Mouse (Mus musculus) ES-CJ7 (cell line): Measurements from ENCODE around the gene Dusp16.
"Not testable (repeated sequence)": the region's sequence is repeated elsewhere in the genome, so short reads cannot be mapped to it uniquely, and the experiment has no call there.

ENCODE experiments used
- DNase-seq: peaks from one replicate; pipeline ENCODE4 v3.0.0; 2011; ENCODE audit warnings: low read depth, low spot score

The Dusp16 gene

GRCm38 (mm10) chr6:134700451-134701210, 91.8 kb downstream of the Dusp16 start:
- no peak for DNase-seq

- DNase-seq: no peak
Measured at GRCm38 (mm10) chr6:134698243-134698642, 94.2 kb downstream of the Dusp16 start.

- no peak for DNase-seq
Measured at GRCm38 (mm10) chr6:134696554-134696953, 95.9 kb downstream of the Dusp16 start.

GRCm38 (mm10) chr6:134696146-134696545, 96.3 kb downstream of the Dusp16 start:
- no peak for DNase-seq

GRCm38 (mm10) chr6:134695625-134696024, 96.8 kb downstream of the Dusp16 start:
- no peak for DNase-seq

- peak; percentile 77 for DNase-seq
Measured at GRCm38 (mm10) chr6:134694988-134695387, 97.4 kb downstream of the Dusp16 start.

- DNase-seq: no peak
Measured at GRCm38 (mm10) chr6:134694498-134694897, 97.9 kb downstream of the Dusp16 start.

GRCm38 (mm10) chr6:134685515-134685914, 106.9 kb downstream of the Dusp16 start:
- no peak for DNase-seq

GRCm38 (mm10) chr6:134685040-134685439, 107.4 kb downstream of the Dusp16 start:
- no peak for DNase-seq

- DNase-seq: no peak
Measured at GRCm38 (mm10) chr6:134684354-134684915, 108.0 kb downstream of the Dusp16 start.

- not testable (repeated sequence) for DNase-seq
Measured at GRCm38 (mm10) chr6:134679330-134679729, 113.1 kb downstream of the Dusp16 start.

- no peak for DNase-seq
Measured at GRCm38 (mm10) chr6:134678037-134678436, 114.4 kb downstream of the Dusp16 start.

GRCm38 (mm10) chr6:134677504-134677903, 114.9 kb downstream of the Dusp16 start:
- DNase-seq: no peak

- not testable (repeated sequence) for DNase-seq
Measured at GRCm38 (mm10) chr6:134673712-134674111, 118.7 kb downstream of the Dusp16 start.

- DNase-seq: no peak
Measured at GRCm38 (mm10) chr6:134670881-134671411, 121.5 kb downstream of the Dusp16 start.

GRCm38 (mm10) chr6:134669179-134669865, 123.1 kb downstream of the Dusp16 start:
- no peak for DNase-seq

GRCm38 (mm10) chr6:134668519-134668918, 123.9 kb downstream of the Dusp16 start:
- DNase-seq: no peak

- no peak for DNase-seq
Measured at GRCm38 (mm10) chr6:134665817-134666216, 126.6 kb downstream of the Dusp16 start.
